Mouse (Mus musculus) myocyte (in vitro differentiated cells): ENCODE measurements around the gene 4930442H23Rik. TPM values are rescaled to one million over a fixed set of nuclear protein-coding genes. Genes with fewer than 3 reads are reported as not detected.

Experiments used
- H3K27me3 ChIP-seq: one replicate; pipeline ENCODE4 v1.6.1; 2011; ENCODE audit not compliant: control insufficient read depth, insufficient read depth, insufficient read length
- H3K36me3 ChIP-seq: one replicate; pipeline ENCODE4 v1.6.1; 2011; ENCODE audit not compliant: control insufficient read depth, insufficient read depth
- H3K4me2 ChIP-seq: one replicate; pipeline ENCODE4 v1.6.1; 2011; ENCODE audit warnings: low read depth, control low read depth
- H3K4me3 ChIP-seq: one replicate; pipeline ENCODE4 v1.5.1; 2011; ENCODE audit warnings: mild to moderate bottlenecking, control low read depth, moderate library complexity
- H3K79me2 ChIP-seq: one replicate; pipeline ENCODE4 v1.6.1; 2011; ENCODE audit not compliant: control insufficient read depth, insufficient read depth
- H3ac ChIP-seq: one replicate; pipeline ENCODE4 v1.6.1; 2011; ENCODE audit not compliant: control insufficient read depth, insufficient read length
- CEBPB ChIP-seq: IDR thresholded peaks from 2 replicates; pipeline ENCODE4 v1.6.1; 2011; ENCODE audit warnings: mild to moderate bottlenecking, moderate library complexity; ENCODE audit not compliant: poor library complexity, insufficient read depth, severe bottlenecking
- E2F4 ChIP-seq: IDR thresholded peaks from one replicate; pipeline ENCODE4 v1.6.1; 2011; ENCODE audit warnings: mild to moderate bottlenecking, control low read depth, moderate library complexity; ENCODE audit not compliant: insufficient read depth
- MAX ChIP-seq: IDR thresholded peaks from one replicate; pipeline ENCODE4 v1.6.1; 2011; ENCODE audit warnings: low read depth, mild to moderate bottlenecking, control low read depth
- MYOD1 ChIP-seq, 3 experiments: IDR thresholded peaks; one replicate each; pipeline ENCODE4 v1.6.1; 2011; ENCODE audit warnings: control low read depth in 2 of 3, low read depth in 2 of 3, mild to moderate bottlenecking in 2 of 3, moderate library complexity in 1 of 3; ENCODE audit not compliant: insufficient read length in 2 of 3, control insufficient read depth in 1 of 3
- MYOG ChIP-seq, 3 experiments: IDR thresholded peaks; one replicate each; pipeline ENCODE4 v1.6.1; 2011; ENCODE audit warnings: control low read depth in 2 of 3, low read depth in 2 of 3, mild to moderate bottlenecking in 2 of 3; ENCODE audit not compliant: insufficient read length in 2 of 3, control insufficient read depth in 1 of 3, insufficient read depth in 1 of 3
- POLR2A ChIP-seq: IDR thresholded peaks from one replicate; pipeline ENCODE4 v1.6.1; 2011; ENCODE audit warnings: low read depth, mild to moderate bottlenecking, control low read depth, moderate library complexity; ENCODE audit not compliant: insufficient read length
- POLR2AphosphoS2 ChIP-seq: IDR thresholded peaks from one replicate; pipeline ENCODE4 v1.6.1; 2011; ENCODE audit warnings: low read depth, control low read depth; ENCODE audit not compliant: insufficient read length
- REST ChIP-seq: IDR thresholded peaks from one replicate; pipeline ENCODE4 v1.6.1; 2011; ENCODE audit warnings: mild to moderate bottlenecking, control low read depth, moderate library complexity; ENCODE audit not compliant: insufficient read depth, insufficient read length
- SRF ChIP-seq: IDR thresholded peaks from one replicate; pipeline ENCODE4 v1.6.1; 2011; ENCODE audit warnings: low read depth; ENCODE audit not compliant: control insufficient read depth, insufficient read length
- TCF12 ChIP-seq: IDR thresholded peaks from one replicate; pipeline ENCODE4 v1.6.1; 2011; ENCODE audit warnings: mild to moderate bottlenecking, control low read depth; ENCODE audit not compliant: poor library complexity, insufficient read depth, severe bottlenecking
- TCF3 ChIP-seq: IDR thresholded peaks from one replicate; pipeline ENCODE4 v1.6.1; 2011; ENCODE audit warnings: low read depth, control low read depth; ENCODE audit not compliant: insufficient read length
- USF1 ChIP-seq: IDR thresholded peaks from one replicate; pipeline ENCODE4 v1.6.1; 2011; ENCODE audit warnings: low read depth, mild to moderate bottlenecking, control low read depth, moderate library complexity
- polyA plus RNA-seq: library from polyadenylated mRNA; unstranded; fragments of >200 nt; fragmentation: generic; extraction: Trizol; gene quantifications from one replicate; pipeline ENCODE4 v1.2.1, GENCODE M21; 2012; ENCODE audit warnings: missing spikeins

4930442H23Rik gene
- polyA plus RNA-seq, 1 experiment = 0.12 TPM

DNA sequence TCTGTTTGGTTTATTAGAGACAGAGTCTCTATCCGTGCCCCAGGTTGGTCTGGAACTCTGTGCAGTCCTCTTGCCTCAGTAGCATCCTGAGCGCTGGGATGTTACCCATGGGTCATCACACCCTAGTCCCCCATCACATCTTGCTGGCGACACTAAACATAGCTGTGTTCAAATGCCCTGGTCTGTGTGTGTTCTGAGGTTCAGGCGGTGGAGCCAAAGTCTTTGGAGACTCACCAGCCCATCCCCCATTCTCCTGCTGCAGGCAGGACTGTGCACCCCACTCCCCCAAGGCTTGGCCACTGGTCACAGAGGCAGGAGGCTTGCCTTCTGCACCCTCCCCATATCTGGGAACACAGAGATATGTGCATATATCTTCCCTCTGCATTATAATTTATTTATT, 20.5 kb upstream of the 4930442H23Rik start:
- no peak overlapping the region for H3K4me3 ChIP-seq
- no peak overlapping the region for H3ac ChIP-seq
- H3K4me2 ChIP-seq = no peak overlapping the region
- TF ChIP-seq MYOD1 (IDR thresholded peaks at IDR 0.05; ENCODE audit: control insufficient read depth in 1 of 3, insufficient read length in 2 of 3, low read depth in 2 of 3) = no peak
- TF ChIP-seq POLR2A = no peak
- no peak for TF ChIP-seq CEBPB
- no peak for TF ChIP-seq REST
- TF ChIP-seq TCF3 = no peak
- no peak for TF ChIP-seq USF1
- TF ChIP-seq MAX = no peak
- TF ChIP-seq TCF12 = no peak
- no peak for TF ChIP-seq E2F4
- no peak for TF ChIP-seq SRF
- TF ChIP-seq MYOG (IDR thresholded peaks at IDR 0.05; ENCODE audit: control insufficient read depth in 1 of 3, insufficient read depth in 1 of 3, insufficient read length in 2 of 3, low read depth in 2 of 3) = no peak
- no peak for TF ChIP-seq POLR2AphosphoS2
- H3K27me3 ChIP-seq = no peaks in the 10 kb centered on the region
- no peaks in the 10 kb centered on the region for H3K36me3 ChIP-seq
- no peaks in the 10 kb centered on the region for H3K79me2 ChIP-seq

DNA sequence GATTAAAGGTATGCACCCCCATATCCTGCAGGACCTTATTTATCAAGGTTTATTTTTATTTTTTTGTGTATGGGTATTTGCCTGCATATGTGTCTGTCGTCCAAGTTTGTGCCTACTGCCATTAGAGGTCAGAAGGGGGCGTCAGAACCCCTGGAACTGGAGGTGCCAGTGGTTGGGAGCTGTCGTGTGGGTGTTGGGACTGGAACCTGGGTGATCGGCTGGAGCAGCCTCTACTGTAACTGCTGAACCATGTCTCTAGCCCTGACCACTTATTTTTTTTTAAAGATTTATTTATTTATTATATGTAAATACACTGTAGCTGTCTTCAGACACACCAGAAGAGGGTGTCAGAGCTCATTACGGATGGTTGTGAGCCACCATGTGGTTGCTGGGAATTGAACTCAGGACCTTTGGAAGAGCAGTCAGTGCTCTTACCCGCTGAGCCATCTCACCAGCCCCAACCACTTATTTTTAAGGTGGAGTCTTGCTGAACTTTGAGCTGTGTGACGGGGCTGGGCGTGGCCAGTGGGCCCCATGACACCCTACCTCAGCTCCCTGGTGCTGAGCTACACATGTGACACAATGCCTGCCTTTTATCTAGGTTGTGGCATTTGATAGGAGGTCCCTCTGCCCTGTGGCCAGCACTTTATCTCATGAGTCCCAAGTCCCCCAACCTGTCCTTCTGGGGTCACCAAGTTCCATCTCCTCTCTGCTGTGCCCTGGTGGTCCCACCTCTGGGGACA, 19.5 kb upstream of the 4930442H23Rik start:
- no peaks in the 10 kb centered on the region for H3K27me3 ChIP-seq
- no peak for TF ChIP-seq TCF3
- TF ChIP-seq REST = no peak
- peak; percentile 16 for TF ChIP-seq POLR2AphosphoS2
- TF ChIP-seq SRF = no peak

DNA sequence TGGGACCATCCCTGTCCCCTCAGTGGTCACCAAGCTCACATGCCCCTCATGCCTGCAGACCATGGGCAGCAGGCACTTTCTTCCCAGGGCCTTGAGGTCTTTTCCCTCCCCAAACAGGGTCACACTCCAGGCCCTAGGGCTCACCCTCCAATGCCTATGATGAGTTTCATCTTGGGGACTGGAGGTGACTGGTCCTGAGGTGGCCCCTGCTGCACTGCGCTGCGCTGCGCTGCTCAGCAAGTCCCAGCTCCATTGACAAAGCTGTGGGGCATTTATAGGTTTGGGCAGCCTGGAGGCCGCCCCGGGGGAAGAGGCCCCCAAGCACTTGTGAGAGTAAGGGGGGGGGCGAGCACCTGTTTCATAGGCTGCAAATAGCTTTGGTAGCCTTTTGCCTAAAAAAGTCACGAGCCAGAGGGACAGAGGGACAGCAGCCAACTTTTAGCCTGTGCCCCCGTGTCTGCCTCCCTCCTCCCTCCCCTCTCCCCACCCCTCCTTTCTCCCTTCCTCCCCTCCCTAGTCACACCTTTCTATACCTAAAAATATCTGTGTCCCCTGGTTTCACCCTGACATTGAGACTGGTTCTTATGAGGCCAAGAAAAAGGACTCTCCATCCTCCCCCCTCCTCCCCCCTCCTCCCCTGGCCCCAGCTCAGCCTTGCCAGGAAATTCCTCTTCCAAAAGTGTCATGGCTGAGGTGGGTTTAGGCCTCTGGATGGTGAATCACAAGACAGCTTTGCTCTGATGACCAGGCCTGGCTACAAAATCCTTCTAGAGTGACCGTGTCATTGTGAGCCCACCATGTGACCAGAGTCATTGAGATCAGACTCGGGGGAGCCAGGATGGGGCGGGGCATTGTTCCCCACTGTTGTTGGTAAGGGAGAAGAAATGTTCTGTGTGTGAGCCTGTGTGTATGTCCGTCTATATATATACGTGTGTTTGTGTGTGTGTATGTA, 18.4 kb upstream of the 4930442H23Rik start, which contains the start of gene Nmrk2:
Gene Nmrk2 (minus strand): TSS at position 245 of the 952 bp plus-strand sequence.
- H3K4me3 ChIP-seq = peak within 1 kb of the TSS; percentile 1

More for the DNA sequence above, 19.5 kb upstream of the 4930442H23Rik start:
- Histone ChIP-seq H3K79me2 (no peaks in the 10 kb centered on the region), H3ac (no peak overlapping the region), H3K4me3 (no peak overlapping the region), H3K4me2 (peak overlapping the region; percentile 31), H3K36me3 (no peaks in the 10 kb centered on the region)

DNA sequence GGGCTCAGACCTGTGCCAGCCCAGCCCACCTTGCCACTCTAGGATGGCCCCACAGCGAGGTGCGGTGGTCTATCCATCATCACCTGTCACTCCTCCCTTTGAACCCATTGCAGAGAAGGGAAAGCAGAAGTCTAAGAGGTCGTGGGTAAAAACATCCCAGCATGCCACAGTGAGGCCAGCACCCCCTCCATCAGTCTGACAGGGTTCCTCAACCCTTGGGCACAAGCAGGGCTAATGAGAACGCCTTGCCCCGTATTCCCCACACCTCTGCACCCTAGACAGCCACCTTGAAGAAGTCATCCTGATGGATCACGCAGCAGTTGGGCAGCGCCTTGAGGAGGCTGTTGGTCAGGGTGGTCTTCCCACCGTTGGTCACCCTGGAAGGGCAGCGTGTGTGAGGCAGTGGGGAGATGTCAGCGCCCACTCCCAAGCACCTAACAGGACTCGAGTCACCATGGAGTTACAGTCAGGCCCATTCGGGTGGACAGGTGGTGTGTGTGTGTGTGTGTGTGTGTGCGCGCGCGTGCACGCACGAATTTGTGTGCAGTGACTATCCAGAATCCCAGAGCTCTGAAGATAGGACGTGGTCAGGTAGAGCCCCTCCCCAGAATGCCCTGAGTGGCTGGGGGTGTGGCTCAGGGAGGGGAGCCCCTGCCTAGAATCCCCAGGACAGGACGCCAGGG, 17.1 kb upstream of the 4930442H23Rik start:
- H3K36me3 ChIP-seq = no peaks in the 10 kb centered on the region
- H3K4me3 ChIP-seq = peak overlapping the region; percentile 1
- no peak overlapping the region for H3ac ChIP-seq
- TF ChIP-seq USF1 (no peak), REST (no peak), MYOD1 (IDR thresholded peaks at IDR 0.05; ENCODE audit: control insufficient read depth in 1 of 3, insufficient read length in 2 of 3, low read depth in 2 of 3) (peak in 1 of 3 experiments; percentile 44), POLR2AphosphoS2 (peak; percentile 45)
- no peaks in the 10 kb centered on the region for H3K79me2 ChIP-seq
- no peaks in the 10 kb centered on the region for H3K27me3 ChIP-seq
- H3K4me2 ChIP-seq = peak overlapping the region; percentile 51

More for the DNA sequence above, 18.4 kb upstream of the 4930442H23Rik start, which contains the start of gene Nmrk2:
- H3K27me3 ChIP-seq = no peaks in the 10 kb centered on the region
- TF ChIP-seq CEBPB (no peak), TCF12 (peak; percentile 32), TCF3 (no peak), POLR2A (peak; percentile 49), MAX (no peak), E2F4 (no peak), MYOG (IDR thresholded peaks at IDR 0.05; ENCODE audit: control insufficient read depth in 1 of 3, insufficient read depth in 1 of 3, insufficient read length in 2 of 3, low read depth in 2 of 3) (peak in 2 of 3 experiments; percentile 58 to 73), POLR2AphosphoS2 (peak; percentile 67), SRF (peak; percentile 73), MYOD1 (IDR thresholded peaks at IDR 0.05; ENCODE audit: control insufficient read depth in 1 of 3, insufficient read length in 2 of 3, low read depth in 2 of 3) (peak in 1 of 3 experiments; percentile 80), USF1 (peak; percentile 69), REST (no peak)
- peak within 1 kb of the TSS; percentile 51 for H3K4me2 ChIP-seq
- no peak within 1 kb of the TSS for H3ac ChIP-seq
- no peaks in the 10 kb centered on the region for H3K36me3 ChIP-seq
- no peaks in the 10 kb centered on the region for H3K79me2 ChIP-seq
